Mouse (Mus musculus) liver, embryonic 14.5 days (tissue): ENCODE data around the gene Ccdc12.

ENCODE experiments used
- CTCF ChIP-seq: IDR thresholded peaks from 2 replicates; pipeline ENCODE4 v1.5.1; 2016; ENCODE audit warnings: antibody characterized with exemption, low read depth, control low read depth
- EP300 ChIP-seq: IDR thresholded peaks from 2 replicates; pipeline ENCODE4 v1.6.1; 2016; ENCODE audit warnings: antibody characterized with exemption, low read depth

GRCm38 (mm10) chr9:110718810-110719209, 62.5 kb downstream of the Ccdc12 start:
- TF ChIP-seq CTCF: no peak
- TF ChIP-seq EP300: no peak
